11 mouse cellular contexts compared by ENCODE assay signal in the genomic region with DNA sequence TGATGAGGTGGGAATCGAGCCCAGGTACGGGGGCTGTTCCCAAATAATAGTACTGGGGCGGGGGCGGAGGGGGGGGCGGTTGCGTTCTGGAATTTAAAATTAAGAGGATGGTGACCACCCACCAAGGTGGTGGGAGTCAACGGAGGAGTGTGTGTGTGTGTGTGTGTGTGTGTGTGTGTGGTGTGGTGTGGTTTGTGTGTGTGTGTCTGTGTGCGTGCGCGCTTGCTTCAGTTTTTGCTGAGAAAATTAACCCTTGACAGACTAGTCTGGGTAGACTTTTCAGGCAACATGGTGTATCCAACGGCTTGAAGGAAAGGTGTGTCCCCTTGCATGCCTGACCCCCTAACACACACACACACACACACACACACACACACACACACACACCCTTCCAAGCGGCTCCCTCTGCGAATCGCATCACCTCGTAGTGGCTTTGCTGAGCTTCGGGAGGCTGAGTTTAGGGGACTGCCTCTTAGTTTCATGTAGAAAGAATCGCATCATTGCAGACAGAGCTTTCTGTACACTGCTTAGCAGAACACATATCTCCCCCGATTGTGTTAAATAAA. TPM values are rescaled to one million over a fixed set of nuclear protein-coding genes. Genes with fewer than 3 reads are reported as not detected.
DNase-seq lines count a peak whose midpoint lies in the region; ATAC-seq and TF ChIP-seq lines count a peak whose summit lies in the region.
"Had no signal": no experiment of that assay in that cellular context is flagged by ENCODE, and none has a peak within 500 bp of the region (broad histone marks: within the 10 kb centered on the region; RNA-seq: fewer than 3 reads in every experiment).

No protein-coding gene starts in this region.

- WGBS in embryonic facial prominence, embryonic 13.5 days, result 11% methylated on average over 18 of the region's 18 CpGs
- 13% methylated on average over 18 of the region's 18 CpGs for WGBS in hindbrain, embryonic 13.5 days
- 9% methylated on average over 18 of the region's 18 CpGs for WGBS in midbrain, postnatal 0 days

- H3K27ac ChIP-seq in layer of hippocampus, adult 2 months, result peak overlapping the region; percentile 98
- H3K27ac ChIP-seq in embryonic facial prominence, embryonic 13.5 days, result no peak overlapping the region
- H3K27ac ChIP-seq in hindbrain, embryonic 13.5 days, result no peak overlapping the region
- peak overlapping the region; percentile 77 for H3K27ac ChIP-seq in midbrain, postnatal 0 days (ENCODE audit: low read depth, low read length)

- no peak overlapping the region for H3K9ac ChIP-seq in embryonic facial prominence, embryonic 13.5 days
- peak overlapping the region; percentile 71 for H3K9ac ChIP-seq in hindbrain, embryonic 13.5 days
- peak overlapping the region; percentile 77 for H3K9ac ChIP-seq in midbrain, postnatal 0 days (replicated peaks; ENCODE audit: low read length, poor library complexity, severe bottlenecking)

- no peak for DNase-seq in layer of hippocampus, adult 2 months (ENCODE audit: low spot score in 2 of 2)
- no peak for DNase-seq in layer of hippocampus, adult 9-11 months
- DNase-seq in midbrain, postnatal 0 days (ENCODE audit: low spot score), result peak; percentile 44
- DNase-seq in adrenal gland, postnatal 36 days, result no peak
- no peak for DNase-seq in lung, adult 18-20 months
- DNase-seq: heart, adult 18-20 months; spleen, adult 18-20 months had no signal

- no peaks in the 10 kb centered on the region for H3K9me3 ChIP-seq in embryonic facial prominence, embryonic 13.5 days
- no peaks in the 10 kb centered on the region for H3K9me3 ChIP-seq in hindbrain, embryonic 13.5 days
- no peaks in the 10 kb centered on the region for H3K9me3 ChIP-seq in midbrain, postnatal 0 days (ENCODE audit: low read length)

- no peak for ATAC-seq in embryonic facial prominence, embryonic 13.5 days (ENCODE audit: insufficient number of reproducible peaks, insufficient read depth, low FRiP score, low TSS enrichment, low read depth)
- ATAC-seq in hindbrain, embryonic 13.5 days (ENCODE audit: low FRiP score), result no peak
- peak; percentile 47; the same call in 1 of the 2 replicates for ATAC-seq in midbrain, postnatal 0 days (ENCODE audit: low FRiP score)
- ATAC-seq in megakaryocyte progenitor cell, adult 5-6 weeks (replicated peaks; ENCODE audit: poor library complexity), result no peak

- no peaks in the 10 kb centered on the region for H3K36me3 ChIP-seq in embryonic facial prominence, embryonic 13.5 days
- no peaks in the 10 kb centered on the region for H3K36me3 ChIP-seq in hindbrain, embryonic 13.5 days
- H3K36me3 ChIP-seq in midbrain, postnatal 0 days (ENCODE audit: insufficient read depth, low read length), result no peaks in the 10 kb centered on the region

- peaks cover 19% of the 10 kb centered on the region for H3K4me1 ChIP-seq in embryonic facial prominence, embryonic 13.5 days
- peaks cover 28% of the 10 kb centered on the region for H3K4me1 ChIP-seq in hindbrain, embryonic 13.5 days (replicated peaks)
- no peaks in the 10 kb centered on the region; the same call in 1 of the 2 replicates for H3K4me1 ChIP-seq in midbrain, postnatal 0 days (ENCODE audit: insufficient read depth, low read length)

- H3K27me3 ChIP-seq in embryonic facial prominence, embryonic 13.5 days, result peaks cover 71% of the 10 kb centered on the region
- peaks cover 60% of the 10 kb centered on the region for H3K27me3 ChIP-seq in hindbrain, embryonic 13.5 days
- H3K27me3 ChIP-seq in midbrain, postnatal 0 days (ENCODE audit: insufficient read depth, low read length), result peaks cover 4% of the 10 kb centered on the region; the same call in 1 of the 2 replicates

- no peak for TF ChIP-seq CTCF in layer of hippocampus, adult 2 months (conservative IDR thresholded peaks at IDR 0.05)
- no peak for TF ChIP-seq CTCF in midbrain, postnatal 0 days (IDR thresholded peaks at IDR 0.05)

- H3K4me3 ChIP-seq in layer of hippocampus, adult 2 months, result peak overlapping the region; percentile 79
- H3K4me3 ChIP-seq in embryonic facial prominence, embryonic 13.5 days, result peak overlapping the region; percentile 43; the same call in 1 of the 2 replicates
- H3K4me3 ChIP-seq in hindbrain, embryonic 13.5 days, result peak overlapping the region; percentile 51
- peak overlapping the region; percentile 70 for H3K4me3 ChIP-seq in midbrain, postnatal 0 days (ENCODE audit: low read depth, low read length)

- H3K4me2 ChIP-seq in embryonic facial prominence, embryonic 13.5 days, result peak overlapping the region; percentile 73
- H3K4me2 ChIP-seq in hindbrain, embryonic 13.5 days, result peak overlapping the region; percentile 76
- peak overlapping the region; percentile 60 for H3K4me2 ChIP-seq in midbrain, postnatal 0 days (ENCODE audit: low read depth, low read length, poor library complexity, severe bottlenecking)

RNA-seq across cellular contexts. Expression of gene Dab1, which starts 1.5 kb away (rescaled TPM):
- 100 to 1,000 TPM; 155 to 170 TPM for total RNA-seq in layer of hippocampus, adult 2 months (2021)
- polyA plus RNA-seq in embryonic facial prominence, embryonic 13.5 days (2015; fragmentation: Nextera tagmentation; extraction: Ambion mirVana), result 15.4 and 17.3 TPM in 2 replicates
- polyA plus RNA-seq in hindbrain, embryonic 13.5 days (2015; fragmentation: Nextera tagmentation; extraction: Ambion mirVana), result 69.6 and 73.5 TPM in 2 replicates
- 47.9 and 67.6 TPM in 2 replicates for total RNA-seq in midbrain, postnatal 0 days (2014; rRNA removed)
- polyA plus RNA-seq in midbrain, postnatal 0 days (2015; fragmentation: Nextera tagmentation; extraction: Ambion mirVana), result 109 and 110 TPM in 2 replicates
- under 1 TPM; 0.49 to 0.86 TPM for total RNA-seq in adrenal gland, postnatal 36 days (2021)
- total RNA-seq in megakaryocyte progenitor cell, adult 5-6 weeks (2015), result not detected in 2 replicates
- not detected in 2 replicates for total RNA-seq in megakaryocyte progenitor cell, adult 5-6 weeks (2017)
- total RNA-seq: megakaryocyte-erythroid progenitor cell, adult 5-6 weeks had no signal

Comparison
In these comparisons a context has a peak if more than half of its experiments do, and no peak if none do; other contexts are left out.
1. H3K27ac ChIP-seq: peak in layer of hippocampus, adult 2 months (single experiment) and midbrain, postnatal 0 days (single experiment); none in embryonic facial prominence, embryonic 13.5 days (single experiment) and hindbrain, embryonic 13.5 days (single experiment).
2. RNA of gene Dab1, which starts 1.5 kb away (total RNA-seq): 155 to 170 TPM in layer of hippocampus, adult 2 months and 47.9 to 67.6 TPM in midbrain, postnatal 0 days; 0.49 to 0.86 TPM in adrenal gland, postnatal 36 days and not detected in megakaryocyte progenitor cell, adult 5-6 weeks; every median in the first group is over 10 times any median in the second.
3. Peak in every context shown above with its lines, with median percentiles within 50 percentile points of each other: H3K4me3 ChIP-seq and H3K4me2 ChIP-seq.